Mouse (Mus musculus) testis, adult 2 months (tissue): ENCODE results near the gene B4galnt2.

Experiments
- CTCF ChIP-seq: fragments of 200-500 bp; IDR thresholded peaks from 2 replicates; pipeline ENCODE4 v1.5.1; 2012; ENCODE audit warnings: low read depth, mild to moderate bottlenecking, inconsistent platforms, low read length, moderate library complexity; ENCODE audit not compliant: control insufficient read depth, insufficient read depth, insufficient replicate concordance
- POLR2A ChIP-seq: fragments of 200-500 bp; IDR thresholded peaks from 2 replicates; pipeline ENCODE4 v1.6.1; 2012; ENCODE audit warnings: low read depth, mild to moderate bottlenecking, inconsistent platforms, low read length, moderate library complexity; ENCODE audit not compliant: control insufficient read depth

DNA sequence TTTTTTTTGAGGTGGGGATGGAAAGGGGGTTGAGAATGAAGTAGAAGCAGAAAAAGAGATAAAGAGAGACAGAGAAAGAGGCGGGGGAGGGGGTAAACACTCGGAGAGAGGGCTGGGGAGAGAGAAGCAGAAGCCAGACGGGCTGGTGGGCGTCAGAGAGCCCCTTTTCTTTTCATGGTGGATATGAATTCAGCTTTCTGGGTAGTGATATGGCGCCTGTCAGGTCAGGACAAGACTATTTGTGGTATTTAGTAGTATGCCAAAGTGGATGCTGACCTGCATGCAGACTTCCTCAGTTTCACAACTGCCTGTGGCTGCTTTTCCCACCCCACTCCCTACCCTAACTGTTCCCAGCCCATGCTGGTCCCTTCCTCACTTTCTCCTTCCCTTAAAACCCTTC lies 1.7 kb upstream of the B4galnt2 start:
- TF ChIP-seq CTCF (no peak), POLR2A (no peak)
